Mouse (Mus musculus) limb, embryonic 14.5 days (tissue): ENCODE data around the gene Ndrg4. TPM values are rescaled to one million over a fixed set of nuclear protein-coding genes. Genes with fewer than 3 reads are reported as not detected.

Source experiments
- ATAC-seq: fragments of 200-750 bp; cut with Nextera tagmentation; 2 replicates; pipeline ENCODE4 v1.8.0; 2017; ENCODE audit warnings: low read depth, moderate number of reproducible peaks, moderate TSS enrichment; ENCODE audit not compliant: low FRiP score
- DNase-seq: peaks from one replicate; pipeline ENCODE4 v3.0.0-alpha.2; 2015; ENCODE audit warnings: low spot score
- H3K27ac ChIP-seq: fragments of 300-500 bp; sonication (generic); replicated peaks from 2 replicates; pipeline ENCODE4 v1.5.1; 2014; ENCODE audit warnings: low read depth, mild to moderate bottlenecking, low read length, moderate library complexity, mixed read lengths
- H3K27me3 ChIP-seq: fragments of 300-500 bp; sonication (generic); 2 replicates; pipeline ENCODE4 v1.6.1; 2014; ENCODE audit warnings: low read length, mixed read lengths; ENCODE audit not compliant: control insufficient read depth, insufficient read depth
- H3K36me3 ChIP-seq: fragments of 300-500 bp; sonication (generic); 2 replicates; pipeline ENCODE4 v1.6.1; 2014; ENCODE audit warnings: mild to moderate bottlenecking, low read length, moderate library complexity, mixed read lengths; ENCODE audit not compliant: control insufficient read depth, insufficient read depth
- H3K4me1 ChIP-seq: fragments of 300-500 bp; sonication (generic); 2 replicates; pipeline ENCODE4 v1.6.1; 2014; ENCODE audit warnings: antibody characterized with exemption, low read length, mixed read lengths; ENCODE audit not compliant: control insufficient read depth, insufficient read depth
- H3K4me2 ChIP-seq: fragments of 300-500 bp; sonication (generic); replicated peaks from 2 replicates; pipeline ENCODE4 v1.6.1; 2014; ENCODE audit warnings: low read depth, mild to moderate bottlenecking, low read length, moderate library complexity; ENCODE audit not compliant: severe bottlenecking
- H3K4me3 ChIP-seq: fragments of 300-500 bp; sonication (generic); replicated peaks from 2 replicates; pipeline ENCODE4 v1.5.1; 2014; ENCODE audit warnings: low read length
- H3K9ac ChIP-seq: fragments of 300-500 bp; sonication (generic); 2 replicates; pipeline ENCODE4 v1.6.1; 2014; ENCODE audit warnings: mild to moderate bottlenecking, low read depth, low read length, moderate library complexity; ENCODE audit not compliant: severe bottlenecking
- H3K9me3 ChIP-seq: fragments of 300-500 bp; sonication (generic); 2 replicates; pipeline ENCODE4 v1.6.1; 2016; ENCODE audit warnings: low read length; ENCODE audit not compliant: control insufficient read depth
- POLR2A ChIP-seq: fragments of 200-500 bp; IDR thresholded peaks from 2 replicates; pipeline ENCODE4 v1.8.0; 2012; ENCODE audit warnings: inconsistent platforms, mild to moderate bottlenecking, moderate library complexity, borderline replicate concordance; ENCODE audit not compliant: insufficient read depth, insufficient read length; ENCODE audit errors: extremely low read depth
- WGBS: fragments of 180-500 bp; shearing (Covaris S2); extraction: QIAGEN DNeasy Blood & Tissue Kit; methylation state at CpG from one replicate; pipeline ENCODE4 v1.1.7; 2014; 5-methylcytosine and 5-hydroxymethylcytosine counted together
- polyA plus RNA-seq, 2 experiments: library from polyadenylated mRNA; depleted of rRNA in 1 of 2; stranded (reverse) in 1 of 2; unstranded in 1 of 2; fragments of >200 nt; fragmentation: Nextera tagmentation in 1 of 2; extraction: Ambion mirVana in 1 of 2; gene quantifications; 2 replicates each; pipeline versions ENCODE4 v1.2.1 to v1.2.3; 2012 to 2014

Ndrg4 gene
- polyA plus RNA-seq, 2 experiments: 22.3 to 35.3 TPM

DNA sequence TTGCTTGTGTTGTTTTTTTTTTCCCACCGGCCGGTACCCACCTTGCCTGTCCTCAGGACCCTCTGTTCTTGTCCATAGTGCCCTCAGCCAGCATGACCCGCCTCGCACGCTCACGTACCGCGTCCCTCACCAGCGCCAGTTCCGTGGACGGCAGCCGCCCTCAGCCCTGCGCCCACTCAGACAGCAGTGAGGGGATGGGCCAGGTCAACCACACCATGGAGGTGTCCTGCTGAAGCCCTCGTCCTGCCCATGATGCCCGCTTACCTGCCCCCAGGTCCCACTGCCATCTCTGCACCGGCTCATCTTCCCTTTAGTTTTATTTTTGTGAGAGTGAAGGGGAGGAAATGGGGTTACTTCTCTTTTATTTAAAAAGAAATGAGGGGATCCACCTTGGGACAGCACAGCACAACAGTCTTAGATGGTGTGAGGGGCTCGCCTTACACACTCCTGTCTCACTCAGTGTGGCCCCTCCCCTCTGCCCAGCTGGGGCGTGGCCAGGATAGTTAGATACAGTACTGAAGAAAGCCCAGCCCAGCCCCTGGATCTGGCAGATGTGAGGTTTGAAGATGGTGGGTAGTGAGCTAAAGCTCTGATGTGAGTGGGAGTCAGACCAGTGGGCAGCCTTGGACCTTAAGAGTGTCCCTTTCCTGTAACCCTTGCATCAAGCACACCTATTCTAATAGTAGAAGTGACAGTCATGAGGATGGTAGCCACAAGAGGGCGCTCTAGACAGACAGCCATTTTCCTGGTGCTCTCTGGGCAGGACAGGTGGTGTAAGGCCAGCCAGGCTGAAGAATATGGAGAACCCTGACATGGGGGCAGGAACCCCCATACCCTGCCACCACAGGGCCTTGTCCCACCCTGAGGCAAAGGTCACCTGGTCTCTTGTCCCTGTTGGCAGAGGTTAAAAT, 36.6 kb downstream of the Ndrg4 start:
- DNase-seq: peak; percentile 50
- Histone ChIP-seq H3K27me3 (no peaks in the 10 kb centered on the region), H3K9me3 (no peaks in the 10 kb centered on the region), H3K4me1 (peaks cover 6% of the 10 kb centered on the region; the same call in 1 of the 2 replicates), H3K4me3 (no peak overlapping the region), H3K4me2 (no peak overlapping the region), H3K9ac (no peak overlapping the region), H3K36me3 (peaks cover 13% of the 10 kb centered on the region), H3K27ac (no peak overlapping the region)
- 74% methylated on average over 19 of the region's 19 CpGs for WGBS
- TF ChIP-seq POLR2A: no peak
- no peak; the same call in 1 of the 2 replicates for ATAC-seq

DNA sequence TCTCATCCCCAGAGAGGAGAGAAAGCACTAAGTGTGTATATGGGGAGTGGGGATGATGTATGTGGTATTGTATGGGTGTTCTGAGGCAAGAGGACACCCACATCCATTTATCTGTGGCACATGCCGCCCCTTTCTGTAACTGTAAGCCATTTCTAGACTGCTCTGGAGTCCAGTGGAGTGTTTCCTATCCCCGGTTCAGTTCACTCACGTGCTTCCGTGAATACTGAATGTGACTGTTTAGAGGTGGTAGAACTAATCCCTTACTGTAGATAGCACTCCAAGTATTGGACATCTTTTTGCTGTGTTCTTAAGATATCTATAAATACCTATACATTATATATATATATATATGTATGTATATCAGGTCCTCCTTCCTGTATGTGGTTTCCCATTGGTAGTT, 37.6 kb downstream of the Ndrg4 start:
- 89% methylated on average over 4 of the region's 4 CpGs for WGBS

GRCm38 (mm10) chr8:95714837-95715413, 38.1 kb downstream of the Ndrg4 start:
- WGBS: 87% methylated on average over 6 of the region's 6 CpGs
- DNase-seq (no peak), ATAC-seq (no peak)
- H3K36me3 ChIP-seq: peaks cover 28% of the 10 kb centered on the region
- peak overlapping the region; percentile 87 for H3K4me2 ChIP-seq
- H3K4me3 ChIP-seq: peak overlapping the region; percentile 77; the same call in 1 of the 2 replicates
- peaks cover 6% of the 10 kb centered on the region; the same call in 1 of the 2 replicates for H3K4me1 ChIP-seq
- no peaks in the 10 kb centered on the region for H3K9me3 ChIP-seq
- no peak overlapping the region for H3K9ac ChIP-seq
- H3K27me3 ChIP-seq: no peaks in the 10 kb centered on the region
- no peak overlapping the region for H3K27ac ChIP-seq
- no peak for TF ChIP-seq POLR2A

More for the DNA sequence above, 37.6 kb downstream of the Ndrg4 start:
- no peak overlapping the region for H3K9ac ChIP-seq
- ATAC-seq (no peak), DNase-seq (no peak)
- no peak overlapping the region for H3K4me2 ChIP-seq
- H3K27ac ChIP-seq: no peak overlapping the region
- H3K36me3 ChIP-seq: peaks cover 23% of the 10 kb centered on the region
- no peaks in the 10 kb centered on the region for H3K9me3 ChIP-seq
- no peak for TF ChIP-seq POLR2A
- H3K4me1 ChIP-seq: peaks cover 6% of the 10 kb centered on the region; the same call in 1 of the 2 replicates
- H3K27me3 ChIP-seq: no peaks in the 10 kb centered on the region
- no peak overlapping the region for H3K4me3 ChIP-seq

GRCm38 (mm10) chr8:95715676-95716531, 39.1 kb downstream of the Ndrg4 start, which contains the start of gene Setd6:
Gene Setd6 (plus strand): TSS chr8:95715881.
- DNase-seq: peak; percentile 93

More at GRCm38 (mm10) chr8:95715676-95716531, 39.1 kb downstream of the Ndrg4 start, which contains the start of gene Setd6:
- 1% methylated on average over 68 of the region's 79 CpGs for WGBS
- Histone ChIP-seq H3K36me3 (peaks cover 38% of the 10 kb centered on the region), H3K4me1 (peaks cover 6% of the 10 kb centered on the region; the same call in 1 of the 2 replicates), H3K27me3 (no peaks in the 10 kb centered on the region), H3K27ac (0 out of 2 replicates have a peak within 1 kb of the TSS, but pooled peaks have one; percentile 38), H3K9me3 (no peaks in the 10 kb centered on the region), H3K9ac (peak within 1 kb of the TSS; percentile 80), H3K4me2 (peak within 1 kb of the TSS; percentile 87), H3K4me3 (peak within 1 kb of the TSS; percentile 77)
- 0 out of 2 replicates have a peak, but pooled peaks have one; percentile 41 for TF ChIP-seq POLR2A
- peak; percentile 89 for ATAC-seq
